In the genomic region with DNA sequence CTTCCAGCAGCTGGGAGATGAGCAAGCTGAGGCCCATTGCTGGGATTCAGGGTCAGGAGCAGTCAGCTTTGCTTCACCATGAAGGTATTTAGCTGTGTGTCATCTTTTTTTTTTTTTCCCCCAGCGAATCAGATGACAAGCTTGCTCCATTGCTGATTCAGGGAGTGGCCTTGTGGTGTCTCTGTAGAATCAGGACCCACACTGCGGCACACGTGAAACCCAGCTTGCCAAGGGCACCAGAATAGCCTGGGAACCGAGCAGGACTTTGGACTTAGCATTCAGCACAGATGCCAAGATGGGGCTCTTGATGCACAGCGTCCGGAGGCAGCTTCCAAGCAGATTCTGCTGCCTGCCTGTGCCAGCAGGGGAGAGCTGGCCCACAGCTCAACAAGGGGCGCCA, we compare ENCODE assay signal across 19 mouse cellular contexts. TPM values are rescaled to one million over a fixed set of nuclear protein-coding genes. Genes with fewer than 3 reads are reported as not detected.
DNase-seq lines count a peak whose midpoint lies in the region; ATAC-seq lines count a peak whose summit lies in the region.
"Had no signal": no experiment of that assay in that cellular context is flagged by ENCODE, and none has a peak within 500 bp of the region (broad histone marks: within the 10 kb centered on the region; RNA-seq: fewer than 3 reads in every experiment).

No protein-coding gene starts in this region.

- H3K36me3 ChIP-seq in kidney, embryonic 15.5 days = no peaks in the 10 kb centered on the region
- H3K36me3 ChIP-seq: limb, embryonic 15.5 days; midbrain, embryonic 12.5 days had no signal

- H3K27me3 ChIP-seq in kidney, embryonic 15.5 days = peaks cover 69% of the 10 kb centered on the region

- no peak overlapping the region for H3K9ac ChIP-seq in kidney, embryonic 15.5 days
- H3K9ac ChIP-seq: limb, embryonic 15.5 days; midbrain, embryonic 12.5 days had no signal

- 89% methylated on average over 7 of the region's 7 CpGs for WGBS in kidney, embryonic 15.5 days

- peaks cover 20% of the 10 kb centered on the region for H3K4me1 ChIP-seq in kidney, embryonic 15.5 days
- H3K4me1 ChIP-seq: limb, embryonic 15.5 days had no signal

- ATAC-seq in kidney, embryonic 15.5 days (replicated peaks; ENCODE audit: low FRiP score) = no peak
- ATAC-seq: inflammation-experienced regulatory T-cells, adult 6 months had no signal

- DNase-seq in adrenal gland, adult (ENCODE audit: inconsistent age in 2 of 2, low spot score in 1 of 2) = peak; percentile 82 to 88
- DNase-seq in adrenal gland, postnatal 4 days (ENCODE audit: low spot score in 2 of 2) = no peak
- DNase-seq in kidney, adult 18-20 months = peak; percentile 47
- peak; percentile 67 to 69 for DNase-seq in right cerebral cortex, postnatal 10 days (ENCODE audit: low spot score in 2 of 2)
- no peak for DNase-seq in right cerebral cortex, postnatal 14 days
- DNase-seq in urinary bladder, postnatal 4 days (ENCODE audit: low spot score in 2 of 2) = no peak
- no peak for DNase-seq in ovary, adult 18-20 months (ENCODE audit: low spot score)
- DNase-seq: gastrocnemius, postnatal 14 days; heart, postnatal 14 days; lung, adult 2 months; lung, postnatal 4 days; thymus, adult 2 months had no signal

- H3K4me2 ChIP-seq in kidney, embryonic 15.5 days = no peak overlapping the region
- H3K4me2 ChIP-seq: limb, embryonic 15.5 days; midbrain, embryonic 12.5 days had no signal

- H3K27ac ChIP-seq in kidney, embryonic 15.5 days = no peak overlapping the region
- H3K27ac ChIP-seq: limb, embryonic 15.5 days; midbrain, embryonic 12.5 days had no signal

- no peaks in the 10 kb centered on the region for H3K9me3 ChIP-seq in kidney, embryonic 15.5 days (replicated peaks)
- H3K9me3 ChIP-seq: limb, embryonic 15.5 days; midbrain, embryonic 12.5 days had no signal

- H3K4me3 ChIP-seq in kidney, embryonic 15.5 days (replicated peaks) = no peak overlapping the region
- H3K4me3 ChIP-seq: erythroblast, embryonic 14.5 days; limb, embryonic 15.5 days; midbrain, embryonic 12.5 days had no signal

RNA-seq across cellular contexts. Expression of a gene that starts 53.0 kb away (rescaled TPM):
- not detected for total RNA-seq in adrenal gland, postnatal 4 days (2021)
- not detected in 2 replicates for polyA plus RNA-seq in kidney, embryonic 15.5 days (2015; fragmentation: Nextera tagmentation; extraction: Ambion mirVana)
- total RNA-seq: gastrocnemius, postnatal 14 days; heart, postnatal 14 days; layer of hippocampus, adult 8-10 months; left cerebral cortex, adult 8-10 months had no signal
- polyA plus RNA-seq: erythroblast, embryonic 14.5 days; inflammation-experienced regulatory T-cells, adult 6 months; limb, embryonic 15.5 days; lung, adult 2 months; thymus, adult 2 months had no signal

Comparison
In these comparisons a context has a peak if more than half of its experiments do, and no peak if none do; other contexts are left out.
1. DNase-seq: peak in adrenal gland, adult (2 of 2), kidney, adult 18-20 months (single experiment) and right cerebral cortex, postnatal 10 days (2 of 2); none in adrenal gland, postnatal 4 days (0 of 2), right cerebral cortex, postnatal 14 days (single experiment), urinary bladder, postnatal 4 days (0 of 2) and ovary, adult 18-20 months (single experiment).